Mouse (Mus musculus) neural tube, embryonic 14.5 days (tissue): Measurements from ENCODE around the gene Gm21083. TPM values are rescaled to one million over a fixed set of nuclear protein-coding genes. Genes with fewer than 3 reads are reported as not detected.
"Not testable (repeated sequence)": the region's sequence is repeated elsewhere in the genome, so short reads cannot be mapped to it uniquely, and the experiment has no call there.

Experiments used
- ATAC-seq: fragments of 200-750 bp; cut with Nextera tagmentation; 2 replicates; pipeline ENCODE4 v1.8.0; 2017; ENCODE audit warnings: low read depth, mild to moderate bottlenecking, moderate TSS enrichment, moderate library complexity
- H3K27ac ChIP-seq: fragments of 300-500 bp; sonication (generic); 2 replicates; pipeline ENCODE4 v1.5.1; 2014; ENCODE audit warnings: low read depth, mild to moderate bottlenecking, control low read depth, low read length, moderate library complexity, mixed read lengths
- H3K27me3 ChIP-seq: fragments of 300-500 bp; sonication (generic); 2 replicates; pipeline ENCODE4 v1.6.1; 2014; ENCODE audit warnings: low read length; ENCODE audit not compliant: control insufficient read depth, insufficient read depth
- H3K36me3 ChIP-seq: fragments of 300-500 bp; sonication (generic); 2 replicates; pipeline ENCODE4 v1.6.1; 2014; ENCODE audit warnings: low read length, mixed read lengths; ENCODE audit not compliant: control insufficient read depth, insufficient read depth
- H3K4me1 ChIP-seq: fragments of 300-500 bp; sonication (generic); 2 replicates; pipeline ENCODE4 v1.6.1; 2014; ENCODE audit warnings: low read length; ENCODE audit not compliant: control insufficient read depth, insufficient read depth
- H3K4me2 ChIP-seq: fragments of 300-500 bp; sonication (generic); 2 replicates; pipeline ENCODE4 v1.6.1; 2014; ENCODE audit warnings: mild to moderate bottlenecking, low read depth, low read length, control low read depth
- H3K4me3 ChIP-seq: fragments of 300-500 bp; sonication (generic); 2 replicates; pipeline ENCODE4 v1.5.1; 2014; ENCODE audit warnings: low read depth, low read length, control low read depth, mixed read lengths
- H3K9ac ChIP-seq: fragments of 300-500 bp; sonication (generic); replicated peaks from 2 replicates; pipeline ENCODE4 v1.6.1; 2014; ENCODE audit warnings: low read depth, mild to moderate bottlenecking, control low read depth, low read length, mixed read lengths
- H3K9me3 ChIP-seq: fragments of 300-500 bp; sonication (generic); 2 replicates; pipeline ENCODE4 v1.6.1; 2016; ENCODE audit warnings: low read length; ENCODE audit not compliant: control insufficient read depth
- WGBS: fragments of 180-500 bp; shearing (Covaris S2); extraction: QIAGEN DNeasy Blood & Tissue Kit; methylation state at CpG from one replicate; pipeline ENCODE4 v1.1.7; 2014; 5-methylcytosine and 5-hydroxymethylcytosine counted together
- polyA plus RNA-seq: library from polyadenylated mRNA; unstranded; fragments of >200 nt; fragmentation: Nextera tagmentation; extraction: Ambion mirVana; gene quantifications from 2 replicates; pipeline ENCODE4 v1.2.1, GENCODE M21; 2014

The Gm21083 gene
- polyA plus RNA-seq = not detected in 2 replicates

DNA sequence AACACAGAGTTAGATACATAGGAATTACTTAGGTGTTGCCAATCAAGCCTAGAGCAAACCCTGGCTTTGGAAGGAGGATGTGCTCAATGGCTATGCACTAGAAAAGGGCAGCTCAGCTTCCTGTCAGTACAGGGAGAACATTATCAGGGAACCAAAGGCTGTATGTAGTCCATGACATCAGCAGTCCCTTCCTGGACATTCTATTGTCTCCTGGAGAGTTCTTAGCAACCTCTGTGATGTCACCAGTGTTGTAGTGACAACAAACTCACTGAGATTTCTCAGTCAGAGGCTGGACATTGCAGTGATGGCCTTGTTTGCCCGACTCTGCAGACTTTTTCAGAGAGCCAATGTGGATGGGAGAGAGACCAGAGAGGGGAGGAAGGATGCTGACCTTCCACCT is at the start of gene Gm21083:
Gm21083 (plus strand) TSS at position 301 of the 400 bp plus-strand sequence.
- not testable (repeated sequence) for H3K27ac ChIP-seq, H3K9ac ChIP-seq, H3K4me1 ChIP-seq, H3K4me3 ChIP-seq, H3K27me3 ChIP-seq, H3K36me3 ChIP-seq, H3K9me3 ChIP-seq, H3K4me2 ChIP-seq, ATAC-seq
- no CpG with 5 or more reads among the region's 1 CpGs for WGBS

DNA sequence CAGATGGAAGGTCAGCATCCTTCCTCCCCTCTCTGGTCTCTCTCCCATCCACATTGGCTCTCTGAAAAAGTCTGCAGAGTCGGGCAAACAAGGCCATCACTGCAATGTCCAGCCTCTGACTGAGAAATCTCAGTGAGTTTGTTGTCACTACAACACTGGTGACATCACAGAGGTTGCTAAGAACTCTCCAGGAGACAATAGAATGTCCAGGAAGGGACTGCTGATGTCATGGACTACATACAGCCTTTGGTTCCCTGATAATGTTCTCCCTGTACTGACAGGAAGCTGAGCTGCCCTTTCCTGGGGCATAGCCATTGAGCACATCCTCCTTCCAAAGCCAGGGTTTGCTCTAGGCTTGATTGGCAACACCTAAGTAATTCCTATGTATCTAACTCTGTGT is 48.0 kb upstream of the Gm21083 start, which contains the start of gene Gm21190:
Gm21190 (minus strand) TSS at position 101 of the 400 bp plus-strand sequence.
- not testable (repeated sequence) for H3K27me3 ChIP-seq, H3K9ac ChIP-seq, H3K27ac ChIP-seq, H3K4me1 ChIP-seq, H3K4me3 ChIP-seq, H3K4me2 ChIP-seq, H3K36me3 ChIP-seq, ATAC-seq
- peaks cover 13% of the 10 kb centered on the region for H3K9me3 ChIP-seq
- WGBS = no CpG with 5 or more reads among the region's 1 CpGs

DNA sequence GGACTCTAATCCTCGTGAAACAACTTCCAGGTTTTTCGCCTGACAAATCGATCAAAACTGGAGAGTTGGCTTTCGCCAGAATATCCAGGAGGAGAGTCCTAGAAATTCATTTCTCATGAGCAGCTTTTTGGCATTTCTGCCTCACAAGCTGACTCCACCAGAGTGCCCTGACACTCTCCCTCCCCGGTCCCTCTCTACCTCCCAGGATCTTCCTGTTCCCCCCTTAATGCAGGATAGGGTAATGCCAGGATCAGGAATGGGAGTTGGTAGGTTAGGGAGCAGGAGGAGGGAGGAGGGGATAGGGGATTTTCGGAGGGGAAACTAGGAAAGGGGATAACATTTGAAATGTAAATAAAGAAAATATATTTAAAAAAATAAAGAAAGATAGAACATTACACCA is 28.5 kb upstream of the Gm21083 start:
- not testable (repeated sequence) for ATAC-seq, H3K9me3 ChIP-seq, H3K4me1 ChIP-seq, H3K27ac ChIP-seq, H3K27me3 ChIP-seq, H3K36me3 ChIP-seq, H3K9ac ChIP-seq, H3K4me3 ChIP-seq, H3K4me2 ChIP-seq
- 83% methylated on average over 6 of the region's 6 CpGs for WGBS

DNA sequence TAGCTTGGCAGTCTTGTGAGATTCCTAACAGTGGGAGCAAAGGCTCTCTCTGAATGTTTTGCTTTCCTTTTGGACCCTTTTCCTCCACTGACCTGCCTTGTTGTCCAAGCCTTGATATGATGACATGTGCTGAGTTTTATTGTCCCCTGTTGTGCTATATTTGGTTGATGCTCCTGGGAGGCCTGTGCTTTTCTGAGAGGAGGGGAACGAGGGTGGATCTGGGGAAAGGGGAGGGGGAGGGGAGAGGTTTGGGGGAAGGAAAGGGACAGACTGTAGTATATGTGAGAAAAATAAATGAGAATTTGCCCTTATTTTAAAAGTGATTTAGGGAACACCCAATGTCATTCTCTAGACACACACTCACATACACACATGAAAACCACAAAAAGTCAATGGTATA is 28.0 kb upstream of the Gm21083 start:
- ATAC-seq = not testable (repeated sequence)

DNA sequence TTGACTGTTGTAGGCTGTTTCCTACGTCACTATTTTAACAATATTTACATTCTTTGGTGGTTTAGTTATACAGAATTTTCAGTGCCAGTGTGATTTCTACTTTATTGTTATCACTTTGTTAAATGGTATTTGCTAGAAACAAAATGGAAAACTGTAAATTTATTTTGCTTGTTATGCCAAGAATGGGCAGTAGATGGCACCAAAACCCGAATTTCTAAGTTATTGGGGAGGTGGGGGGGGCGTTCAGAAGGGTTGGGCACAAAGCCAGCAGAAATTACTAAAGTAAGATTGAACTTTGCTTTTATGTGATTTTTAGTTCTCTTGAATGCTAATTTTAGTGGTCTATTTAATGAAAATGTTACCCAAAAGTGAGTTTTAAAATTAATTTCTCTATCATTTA is 27.5 kb upstream of the Gm21083 start:
- not testable (repeated sequence) for H3K36me3 ChIP-seq, ATAC-seq, H3K27ac ChIP-seq, H3K9me3 ChIP-seq, H3K4me2 ChIP-seq, H3K9ac ChIP-seq, H3K4me1 ChIP-seq, H3K27me3 ChIP-seq, H3K4me3 ChIP-seq
- 18% methylated on average over 3 of the region's 3 CpGs for WGBS

More for the DNA sequence above, 28.0 kb upstream of the Gm21083 start:
- not testable (repeated sequence) for H3K4me1 ChIP-seq, H3K27ac ChIP-seq, H3K9ac ChIP-seq, H3K4me3 ChIP-seq, H3K9me3 ChIP-seq, H3K4me2 ChIP-seq, H3K27me3 ChIP-seq, H3K36me3 ChIP-seq
- 33% methylated on average over 1 of the region's 1 CpGs for WGBS

DNA sequence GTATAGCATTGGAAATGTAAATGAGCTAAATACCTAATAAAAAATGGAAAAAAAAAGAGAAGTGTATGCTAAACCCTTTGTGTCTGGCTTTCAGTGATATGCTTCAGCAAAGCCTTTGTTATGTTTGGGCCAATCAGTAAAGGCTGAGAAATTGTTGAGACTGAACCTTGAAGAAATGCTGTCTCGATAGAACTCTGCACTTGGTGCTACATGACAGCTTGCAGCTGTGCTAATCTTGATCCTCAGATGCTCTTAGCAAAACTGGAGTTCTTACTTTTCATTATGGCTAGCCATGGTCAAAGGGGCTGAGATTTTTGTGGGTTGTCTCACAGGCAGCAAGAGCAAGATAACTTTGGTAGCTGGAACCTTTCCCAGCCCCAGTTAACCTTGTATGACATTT is 18.5 kb upstream of the Gm21083 start:
- 78% methylated on average over 1 of the region's 1 CpGs for WGBS
- not testable (repeated sequence) for H3K4me3 ChIP-seq, H3K9ac ChIP-seq, ATAC-seq, H3K4me1 ChIP-seq, H3K27me3 ChIP-seq, H3K4me2 ChIP-seq, H3K9me3 ChIP-seq, H3K27ac ChIP-seq, H3K36me3 ChIP-seq

DNA sequence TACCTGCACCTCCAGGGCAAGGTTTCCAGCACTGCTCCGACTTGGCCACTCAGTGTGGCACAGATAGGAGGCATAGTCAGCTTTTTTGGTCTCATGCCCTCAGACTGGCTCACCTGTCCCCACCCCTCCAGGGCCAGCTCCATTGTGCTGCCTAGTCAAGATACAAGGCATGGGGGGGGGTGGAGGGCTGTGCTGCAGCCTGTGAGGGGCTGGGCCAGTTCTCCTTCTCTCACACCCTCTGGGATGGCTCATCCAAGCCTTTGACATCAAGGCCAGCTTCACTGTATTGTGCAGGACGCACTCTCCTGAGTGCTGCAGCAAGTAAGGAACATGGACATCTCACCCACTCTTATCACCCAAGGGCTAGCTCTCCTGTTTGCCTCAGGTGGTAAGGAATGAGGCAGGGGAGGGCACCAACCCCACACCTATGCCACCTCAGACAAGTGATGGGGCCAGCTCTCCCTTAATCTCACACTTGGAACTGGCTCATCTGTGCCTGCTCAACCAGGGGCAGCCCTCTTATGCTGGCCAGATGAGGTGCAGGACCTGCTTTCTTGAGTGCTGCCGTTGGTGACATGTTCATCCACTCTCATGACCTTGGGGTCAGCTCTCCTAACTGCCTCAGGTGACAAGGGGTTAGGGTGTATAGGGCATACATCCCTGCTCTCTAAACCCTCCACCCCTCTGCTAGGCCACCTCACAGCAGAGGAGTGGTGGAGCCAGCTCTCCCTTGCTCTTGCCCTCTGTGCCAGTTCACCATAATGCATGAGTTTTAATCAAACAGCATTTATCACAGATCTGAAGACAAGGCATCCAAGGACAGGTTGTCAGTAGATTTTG is 15.5 kb upstream of the Gm21083 start:
- not testable (repeated sequence) for H3K4me3 ChIP-seq, H3K9me3 ChIP-seq, H3K4me1 ChIP-seq, H3K9ac ChIP-seq, H3K27me3 ChIP-seq, H3K36me3 ChIP-seq, H3K27ac ChIP-seq, H3K4me2 ChIP-seq
- peak; percentile 49; the same call in 1 of the 2 replicates for ATAC-seq
- 87% methylated on average over 3 of the region's 3 CpGs for WGBS

DNA sequence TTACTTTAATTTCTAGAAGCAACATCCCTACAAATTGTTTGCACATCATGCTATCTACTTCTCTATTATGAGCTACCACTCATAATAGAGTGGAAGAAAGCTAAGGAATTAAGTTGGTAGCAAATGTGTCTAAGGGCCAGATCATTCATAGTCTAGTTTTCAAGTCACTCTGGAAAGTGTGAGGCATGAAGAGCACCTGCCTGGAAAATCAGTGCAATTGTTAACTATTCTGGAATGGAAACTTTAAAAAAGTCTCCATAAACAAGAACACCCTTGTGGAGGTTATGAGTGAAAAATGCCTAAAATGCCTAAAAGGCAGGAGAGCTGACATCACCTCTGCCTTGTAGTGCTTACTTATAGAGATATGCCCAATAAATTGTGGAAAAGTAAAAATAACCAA is 3.4 kb upstream of the Gm21083 start:
- H3K9ac ChIP-seq, ATAC-seq, H3K9me3 ChIP-seq, H3K4me2 ChIP-seq, H3K36me3 ChIP-seq, H3K4me1 ChIP-seq, H3K4me3 ChIP-seq, H3K27ac ChIP-seq, H3K27me3 ChIP-seq: not testable (repeated sequence)

DNA sequence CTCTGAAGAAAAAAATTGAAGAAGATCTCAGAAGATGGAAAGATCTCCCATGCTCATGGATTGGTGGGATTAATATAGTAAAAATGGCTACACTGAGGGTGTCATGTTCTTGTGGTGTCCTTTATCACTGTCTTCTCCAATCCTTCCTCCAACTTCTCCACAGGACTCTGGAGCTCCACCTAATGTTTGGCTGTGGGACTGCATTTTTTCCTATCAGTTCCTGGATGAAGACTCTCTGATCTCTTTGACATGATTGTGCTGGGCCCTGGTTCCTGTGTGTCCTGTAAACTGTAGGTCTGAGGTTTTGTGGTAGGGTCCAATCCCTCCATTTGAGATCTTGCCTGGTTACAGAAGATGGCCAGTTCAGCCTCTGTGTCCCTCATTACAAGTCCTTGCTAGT is 9.2 kb downstream of the Gm21083 start:
- H3K4me1 ChIP-seq, H3K36me3 ChIP-seq, H3K4me2 ChIP-seq, ATAC-seq, H3K9ac ChIP-seq, H3K27me3 ChIP-seq, H3K9me3 ChIP-seq, H3K27ac ChIP-seq, H3K4me3 ChIP-seq: not testable (repeated sequence)
